Mouse (Mus musculus): ENCODE data around the gene Cux2. TPM values are rescaled to one million over a fixed set of nuclear protein-coding genes. Genes with fewer than 3 reads are reported as not detected.
A peak's percentile ranks its signal among the peaks of the same experiment; 100 is the strongest.

The Cux2 gene
- polyA plus RNA-seq, 1 experiment from 2014 or later = 19.9 TPM

GRCm38 (mm10) chr5:121981650-121982131, 68.2 kb downstream of the Cux2 start:
- Histone ChIP-seq H3K36me3 (no peaks in the 10 kb centered on the region), H3K27ac (replicated peaks) (peak overlapping the region; percentile 78), H3K4me1 (peaks cover 19% of the 10 kb centered on the region), H3K4me3 (replicated peaks) (no peak overlapping the region), H3K9me3 (replicated peaks) (no peaks in the 10 kb centered on the region), H3K9ac (replicated peaks) (no peak overlapping the region), H3K27me3 (replicated peaks) (0 out of 2 replicates have a peak, but pooled peaks cover 2% of the 10 kb centered on the region), H3K4me2 (peak overlapping the region; percentile 35)
- peak; percentile 72 for ATAC-seq (ENCODE audit: low FRiP score)
- 6% methylated on average over 16 of the region's 16 CpGs for WGBS

GRCm38 (mm10) chr5:121976331-121976730, 73.6 kb downstream of the Cux2 start:
- Histone ChIP-seq H3K27me3 (replicated peaks) (0 out of 2 replicates have a peak, but pooled peaks cover 2% of the 10 kb centered on the region), H3K4me2 (no peak overlapping the region), H3K27ac (replicated peaks) (no peak overlapping the region), H3K36me3 (no peaks in the 10 kb centered on the region), H3K4me1 (peaks cover 35% of the 10 kb centered on the region), H3K9ac (replicated peaks) (no peak overlapping the region), H3K9me3 (replicated peaks) (no peaks in the 10 kb centered on the region), H3K4me3 (replicated peaks) (no peak overlapping the region)
- WGBS = 39% methylated on average over 10 of the region's 12 CpGs
- no peak for ATAC-seq (ENCODE audit: low FRiP score)

- H3K4me3 ChIP-seq (replicated peaks) = no peak overlapping the region
- H3K27me3 ChIP-seq (replicated peaks) = no peaks in the 10 kb centered on the region
- 18% methylated on average over 10 of the region's 10 CpGs for WGBS
- H3K36me3 ChIP-seq = no peaks in the 10 kb centered on the region
- ATAC-seq (ENCODE audit: low FRiP score) = no peak
- H3K27ac ChIP-seq (replicated peaks) = peak overlapping the region; percentile 68
- H3K4me2 ChIP-seq = no peak overlapping the region
- H3K9ac ChIP-seq (replicated peaks) = no peak overlapping the region
- no peaks in the 10 kb centered on the region for H3K9me3 ChIP-seq (replicated peaks)
- peaks cover 46% of the 10 kb centered on the region for H3K4me1 ChIP-seq
These were observed 76.4 kb downstream of the Cux2 start for GRCm38 (mm10) chr5:121973541-121973940.

GRCm38 (mm10) chr5:121972680-121973192, 77.2 kb downstream of the Cux2 start:
- Histone ChIP-seq H3K9me3 (replicated peaks) (no peaks in the 10 kb centered on the region), H3K4me1 (peaks cover 54% of the 10 kb centered on the region), H3K4me2 (peak overlapping the region; percentile 43), H3K27me3 (replicated peaks) (no peaks in the 10 kb centered on the region), H3K27ac (replicated peaks) (peak overlapping the region; percentile 68), H3K4me3 (replicated peaks) (no peak overlapping the region), H3K9ac (replicated peaks) (0 out of 2 replicates have a peak overlapping the region, but pooled peaks have one; percentile 23), H3K36me3 (no peaks in the 10 kb centered on the region)
- 15% methylated on average over 23 of the region's 23 CpGs for WGBS
- ATAC-seq (ENCODE audit: low FRiP score) = peak; percentile 51; the same call in 1 of the 2 replicates

- ATAC-seq (ENCODE audit: low FRiP score) = no peak
- WGBS = 29% methylated on average over 15 of the region's 15 CpGs
- Histone ChIP-seq H3K36me3 (no peaks in the 10 kb centered on the region), H3K4me2 (peak overlapping the region; percentile 17; the same call in 1 of the 2 replicates), H3K27ac (replicated peaks) (no peak overlapping the region), H3K27me3 (replicated peaks) (no peaks in the 10 kb centered on the region), H3K9ac (replicated peaks) (no peak overlapping the region), H3K4me1 (peaks cover 69% of the 10 kb centered on the region), H3K4me3 (replicated peaks) (no peak overlapping the region), H3K9me3 (replicated peaks) (no peaks in the 10 kb centered on the region)
These were observed 80.9 kb downstream of the Cux2 start for GRCm38 (mm10) chr5:121968999-121969398.

- H3K4me1 ChIP-seq = peaks cover 64% of the 10 kb centered on the region
- ATAC-seq (ENCODE audit: low FRiP score) = no peak
- no peak overlapping the region for H3K4me3 ChIP-seq (replicated peaks)
- H3K9ac ChIP-seq (replicated peaks) = no peak overlapping the region
- peak overlapping the region; percentile 17 for H3K4me2 ChIP-seq
- H3K9me3 ChIP-seq (replicated peaks) = no peaks in the 10 kb centered on the region
- H3K27me3 ChIP-seq (replicated peaks) = no peaks in the 10 kb centered on the region
- H3K36me3 ChIP-seq = no peaks in the 10 kb centered on the region
- peak overlapping the region; percentile 69; the same call in 1 of the 2 replicates for H3K27ac ChIP-seq (replicated peaks)
- 30% methylated on average over 15 of the region's 15 CpGs for WGBS
These were observed 81.5 kb downstream of the Cux2 start for GRCm38 (mm10) chr5:121968416-121968815.

GRCm38 (mm10) chr5:121967520-121967919, 82.4 kb downstream of the Cux2 start:
- H3K4me3 ChIP-seq (replicated peaks) = no peak overlapping the region
- WGBS = 83% methylated on average over 5 of the region's 5 CpGs
- no peak for ATAC-seq (ENCODE audit: low FRiP score)
- H3K27me3 ChIP-seq (replicated peaks) = no peaks in the 10 kb centered on the region
- no peak overlapping the region for H3K27ac ChIP-seq (replicated peaks)
- H3K4me1 ChIP-seq = peaks cover 57% of the 10 kb centered on the region
- H3K4me2 ChIP-seq = no peak overlapping the region
- no peaks in the 10 kb centered on the region for H3K9me3 ChIP-seq (replicated peaks)
- H3K9ac ChIP-seq (replicated peaks) = no peak overlapping the region
- H3K36me3 ChIP-seq = no peaks in the 10 kb centered on the region

- no peak overlapping the region for H3K4me3 ChIP-seq (replicated peaks)
- H3K36me3 ChIP-seq = no peaks in the 10 kb centered on the region
- H3K27ac ChIP-seq (replicated peaks) = no peak overlapping the region
- H3K9me3 ChIP-seq (replicated peaks) = no peaks in the 10 kb centered on the region
- peaks cover 51% of the 10 kb centered on the region for H3K4me1 ChIP-seq
- WGBS = 34% methylated on average over 16 of the region's 16 CpGs
- no peaks in the 10 kb centered on the region for H3K27me3 ChIP-seq (replicated peaks)
- H3K9ac ChIP-seq (replicated peaks) = no peak overlapping the region
- ATAC-seq (ENCODE audit: low FRiP score) = no peak
- H3K4me2 ChIP-seq = no peak overlapping the region
These were observed 83.0 kb downstream of the Cux2 start for GRCm38 (mm10) chr5:121966940-121967339.

- Histone ChIP-seq H3K9ac (replicated peaks) (no peak overlapping the region), H3K36me3 (no peaks in the 10 kb centered on the region), H3K4me1 (peaks cover 54% of the 10 kb centered on the region), H3K27ac (replicated peaks) (no peak overlapping the region), H3K4me2 (no peak overlapping the region), H3K27me3 (replicated peaks) (peaks cover 3% of the 10 kb centered on the region; the same call in 1 of the 2 replicates), H3K4me3 (replicated peaks) (no peak overlapping the region), H3K9me3 (replicated peaks) (no peaks in the 10 kb centered on the region)
- ATAC-seq (ENCODE audit: low FRiP score) = no peak
- WGBS = 79% methylated on average over 10 of the region's 10 CpGs
These were observed 86.9 kb downstream of the Cux2 start for GRCm38 (mm10) chr5:121962974-121963373.

- Histone ChIP-seq H3K4me3 (replicated peaks) (no peak overlapping the region), H3K27me3 (replicated peaks) (peaks cover 3% of the 10 kb centered on the region; the same call in 1 of the 2 replicates), H3K9me3 (replicated peaks) (no peaks in the 10 kb centered on the region), H3K9ac (replicated peaks) (no peak overlapping the region), H3K36me3 (no peaks in the 10 kb centered on the region), H3K4me2 (no peak overlapping the region), H3K4me1 (peaks cover 56% of the 10 kb centered on the region), H3K27ac (replicated peaks) (no peak overlapping the region)
- 92% methylated on average over 7 of the region's 7 CpGs for WGBS
- no peak for ATAC-seq (ENCODE audit: low FRiP score)
These were observed 87.5 kb downstream of the Cux2 start for GRCm38 (mm10) chr5:121962359-121962758.

- ATAC-seq (ENCODE audit: low FRiP score) = no peak
These were observed 88.6 kb downstream of the Cux2 start for GRCm38 (mm10) chr5:121961256-121961655.

GRCm38 (mm10) chr5:121959688-121960087, 90.2 kb downstream of the Cux2 start:
- no peak overlapping the region for H3K9ac ChIP-seq (replicated peaks)
- no peak overlapping the region for H3K27ac ChIP-seq (replicated peaks)
- H3K36me3 ChIP-seq = no peaks in the 10 kb centered on the region
- H3K27me3 ChIP-seq (replicated peaks) = peaks cover 10% of the 10 kb centered on the region
- no peak for ATAC-seq (ENCODE audit: low FRiP score)
- H3K4me3 ChIP-seq (replicated peaks) = no peak overlapping the region
- H3K4me2 ChIP-seq = no peak overlapping the region
- no peaks in the 10 kb centered on the region for H3K9me3 ChIP-seq (replicated peaks)
- 51% methylated on average over 10 of the region's 10 CpGs for WGBS
- peaks cover 41% of the 10 kb centered on the region for H3K4me1 ChIP-seq

More at GRCm38 (mm10) chr5:121961256-121961655, 88.6 kb downstream of the Cux2 start:
- peaks cover 10% of the 10 kb centered on the region for H3K27me3 ChIP-seq (replicated peaks)
- WGBS = 72% methylated on average over 8 of the region's 8 CpGs
- H3K4me2 ChIP-seq = no peak overlapping the region
- H3K9me3 ChIP-seq (replicated peaks) = no peaks in the 10 kb centered on the region
- H3K4me3 ChIP-seq (replicated peaks) = no peak overlapping the region
- H3K27ac ChIP-seq (replicated peaks) = no peak overlapping the region
- no peaks in the 10 kb centered on the region for H3K36me3 ChIP-seq
- no peak overlapping the region for H3K9ac ChIP-seq (replicated peaks)
- H3K4me1 ChIP-seq = peaks cover 52% of the 10 kb centered on the region
